8 mouse cellular contexts compared by ENCODE assay signal in the genomic region with DNA sequence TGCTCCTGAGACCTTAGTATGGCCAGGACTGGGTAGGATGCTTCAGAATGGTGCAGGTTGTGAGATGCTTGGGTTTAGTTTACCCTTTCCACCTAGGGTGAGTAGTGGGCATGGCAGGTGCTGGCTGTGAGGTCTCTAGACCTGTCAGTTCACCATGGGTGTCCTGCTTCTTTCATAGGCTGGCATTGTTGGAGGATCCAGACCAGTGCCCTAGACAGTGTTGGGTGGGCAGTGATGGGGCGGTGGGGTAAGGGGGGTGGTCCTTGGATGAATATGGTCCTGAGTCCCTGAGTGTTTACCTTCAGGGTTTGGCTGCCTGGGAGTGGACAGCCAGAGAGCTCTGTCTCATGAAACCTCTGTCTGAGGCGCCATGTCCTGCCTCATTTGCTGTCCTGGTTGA. TPM values are rescaled to one million over a fixed set of nuclear protein-coding genes. Genes with fewer than 3 reads are reported as not detected.
DNase-seq lines count a peak whose midpoint lies in the region; ATAC-seq and TF ChIP-seq lines count a peak whose summit lies in the region.

No protein-coding gene starts in this region.

- TF ChIP-seq EP300 in heart, adult 2 months (IDR thresholded peaks at IDR 0.05; ENCODE audit: insufficient read depth, low read depth, low read length) = no peak
- no peak for TF ChIP-seq EP300 in heart, postnatal 0 days (IDR thresholded peaks at IDR 0.05; ENCODE audit: low read depth)
- TF ChIP-seq EP300 in liver, postnatal 0 days (IDR thresholded peaks at IDR 0.05; ENCODE audit: low read depth) = no peak

- TF ChIP-seq POLR2A in heart, adult 2 months (IDR thresholded peaks at IDR 0.05; ENCODE audit: insufficient read depth, low read depth, low read length) = no peak

- ATAC-seq in heart, postnatal 0 days (ENCODE audit: insufficient read depth, low read depth) = no peak
- ATAC-seq in liver, postnatal 0 days = no peak

- H3K36me3 ChIP-seq in heart, adult 2 months (ENCODE audit: control insufficient read depth, insufficient read depth, low read length) = peaks cover 8% of the 10 kb centered on the region; the same call in 1 of the 2 replicates
- H3K36me3 ChIP-seq in E14TG2a.4 (ENCODE audit: insufficient read depth, low read length) = peaks cover 77% of the 10 kb centered on the region
- H3K36me3 ChIP-seq in heart, postnatal 0 days (replicated peaks; ENCODE audit: control insufficient read depth, insufficient read depth, low read length) = peaks cover 55% of the 10 kb centered on the region
- H3K36me3 ChIP-seq in liver, postnatal 0 days (replicated peaks; ENCODE audit: insufficient read depth, low read length) = peaks cover 62% of the 10 kb centered on the region

- 48% methylated on average over 2 of the region's 2 CpGs for WGBS in heart, adult 2 months
- 56% methylated on average over 2 of the region's 2 CpGs for WGBS in heart, postnatal 0 days
- WGBS in liver, postnatal 0 days (ENCODE audit: insufficient replicate concordance) = 59% methylated on average over 2 of the region's 2 CpGs

- intact Hi-C loops in heart, adult 2 months (cut with DNase I) = loop anchor here (2.0 kb wide), 1 partner anchor 25 kb away; no protein-coding TSS in a partner anchor
- intact Hi-C loops in heart, postnatal 10 days (cut with DNase I) = loop anchor here (5.0 kb wide), 1 partner anchor 284 kb away; the partner anchor contains the start of gene Cbarp
- intact Hi-C loops in left cerebral cortex, postnatal 10 days (cut with DNase I) = no loop called here

- H3K9me3 ChIP-seq in E14TG2a.4 (ENCODE audit: low read length) = no peaks in the 10 kb centered on the region
- no peaks in the 10 kb centered on the region for H3K9me3 ChIP-seq in heart, postnatal 0 days (replicated peaks; ENCODE audit: control insufficient read depth, low read length)
- H3K9me3 ChIP-seq in liver, postnatal 0 days (ENCODE audit: low read length) = no peaks in the 10 kb centered on the region

- no peaks in the 10 kb centered on the region for H3K27me3 ChIP-seq in heart, adult 2 months (ENCODE audit: control insufficient read depth, insufficient read depth, low read length)
- H3K27me3 ChIP-seq in E14TG2a.4 (ENCODE audit: insufficient read depth, low read length) = no peaks in the 10 kb centered on the region
- H3K27me3 ChIP-seq in heart, postnatal 0 days (ENCODE audit: control insufficient read depth, insufficient read depth, low read length) = no peaks in the 10 kb centered on the region
- no peaks in the 10 kb centered on the region for H3K27me3 ChIP-seq in liver, postnatal 0 days (ENCODE audit: insufficient read depth, low read length)

- TF ChIP-seq CTCF in heart, adult 2 months (IDR thresholded peaks at IDR 0.05) = no peak
- TF ChIP-seq CTCF in E14TG2a.4 (conservative IDR thresholded peaks at IDR 0.05; ENCODE audit: low read length) = no peak
- TF ChIP-seq CTCF in heart, postnatal 0 days (IDR thresholded peaks at IDR 0.05; ENCODE audit: low read depth) = no peak
- TF ChIP-seq CTCF in liver, postnatal 0 days (IDR thresholded peaks at IDR 0.05; ENCODE audit: low read depth) = no peak

- H3K79me2 ChIP-seq in heart, adult 2 months (replicated peaks; ENCODE audit: control insufficient read depth, insufficient read depth, low read length) = peaks cover 7% of the 10 kb centered on the region

- H3K27ac ChIP-seq in heart, adult 2 months = peak overlapping the region; percentile 33; the same call in 1 of the 2 replicates
- H3K27ac ChIP-seq in heart, postnatal 0 days (ENCODE audit: low read depth) = peak overlapping the region; percentile 75
- peak overlapping the region; percentile 18; the same call in 1 of the 2 replicates for H3K27ac ChIP-seq in liver, postnatal 0 days (ENCODE audit: low read depth)

- H3K4me3 ChIP-seq in heart, adult 2 months = no peak overlapping the region
- peak overlapping the region; percentile 97 for H3K4me3 ChIP-seq in E14TG2a.4 (replicated peaks; ENCODE audit: low read length)
- peak overlapping the region; percentile 98 for H3K4me3 ChIP-seq in heart, postnatal 0 days (ENCODE audit: low read depth, low read length)
- H3K4me3 ChIP-seq in liver, postnatal 0 days (ENCODE audit: low read depth, low read length) = peak overlapping the region; percentile 81

- no peak for DNase-seq in heart, adult 2 months
- no peak for DNase-seq in heart, postnatal 10 days
- DNase-seq in heart, postnatal 0 days (ENCODE audit: low spot score) = no peak
- no peak for DNase-seq in liver, postnatal 0 days
- DNase-seq in left cerebral cortex, adult 8-10 months (ENCODE audit: low spot score in 2 of 2) = no peak
- DNase-seq in left cerebral cortex, postnatal 10 days (ENCODE audit: extremely low spot score in 1 of 2, low spot score in 2 of 2) = no peak
- DNase-seq in spleen, adult 18-20 months = no peak

- H3K4me1 ChIP-seq in heart, adult 2 months (ENCODE audit: control insufficient read depth, insufficient read depth, low read length) = peaks cover 36% of the 10 kb centered on the region
- peaks cover 73% of the 10 kb centered on the region for H3K4me1 ChIP-seq in E14TG2a.4 (replicated peaks; ENCODE audit: low read depth, low read length)
- H3K4me1 ChIP-seq in heart, postnatal 0 days (ENCODE audit: control insufficient read depth, insufficient read depth) = peaks cover 47% of the 10 kb centered on the region
- H3K4me1 ChIP-seq in liver, postnatal 0 days (ENCODE audit: insufficient read depth) = peaks cover 36% of the 10 kb centered on the region

- peak overlapping the region; percentile 90 for H3K4me2 ChIP-seq in heart, postnatal 0 days (ENCODE audit: low read depth, low read length)
- peak overlapping the region; percentile 88 for H3K4me2 ChIP-seq in liver, postnatal 0 days (ENCODE audit: low read depth, low read length)

- H3K9ac ChIP-seq in heart, adult 2 months (ENCODE audit: low read depth, low read length) = no peak overlapping the region
- H3K9ac ChIP-seq in heart, postnatal 0 days (replicated peaks; ENCODE audit: low read depth, low read length) = no peak overlapping the region
- peak overlapping the region; percentile 98; the same call in 1 of the 2 replicates for H3K9ac ChIP-seq in liver, postnatal 0 days (replicated peaks)

RNA-seq across cellular contexts. Expression of gene Ptbp1, which starts 3.7 kb away (rescaled TPM):
- 10 to 100 TPM; 43.9 to 51.8 TPM for total RNA-seq in heart, adult 2 months (2021)
- 47.5 and 52.6 TPM in 2 replicates for polyA plus RNA-seq in heart, adult 2 months (2012; rRNA removed)
- total RNA-seq in heart, postnatal 10 days (2021) = 100 to 1,000 TPM; 144 to 145 TPM
- total RNA-seq in heart, postnatal 0 days (2014; rRNA removed; ENCODE audit: low replicate concordance) = 186 and 196 TPM in 2 replicates
- polyA plus RNA-seq in heart, postnatal 0 days (2015; fragmentation: Nextera tagmentation; extraction: Ambion mirVana) = 39.8 and 40.4 TPM in 2 replicates
- 55.4 and 59.1 TPM in 2 replicates for polyA plus RNA-seq in liver, postnatal 0 days (2015; fragmentation: Nextera tagmentation; extraction: Ambion mirVana)
- 10 to 100 TPM; 59.3 to 67.3 (median 63.6) TPM for total RNA-seq in left cerebral cortex, adult 8-10 months (2022)
- total RNA-seq in left cerebral cortex, postnatal 10 days (2021) = 10 to 100 TPM; 58.2 to 62.2 TPM

RNA-seq across cellular contexts. Expression of gene Prtn3, which starts 16.4 kb away (rescaled TPM):
- total RNA-seq in heart, adult 2 months (2021) = 1 to 10 TPM in 1 of 2 experiments, under 1 TPM in 1; 0.55 to 1.2 TPM
- 0.84 TPM in 1 of 2 replicates, not detected in the other for polyA plus RNA-seq in heart, adult 2 months (2012; rRNA removed)
- under 1 TPM in 1 of 2 experiments, not detected in 1; 0.55 TPM for total RNA-seq in heart, postnatal 10 days (2021)
- total RNA-seq in heart, postnatal 0 days (2014; rRNA removed; ENCODE audit: low replicate concordance) = not detected in 2 replicates
- 0.70 and 0.74 TPM in 2 replicates for polyA plus RNA-seq in heart, postnatal 0 days (2015; fragmentation: Nextera tagmentation; extraction: Ambion mirVana)
- polyA plus RNA-seq in liver, postnatal 0 days (2015; fragmentation: Nextera tagmentation; extraction: Ambion mirVana) = 123 and 127 TPM in 2 replicates
- total RNA-seq in left cerebral cortex, adult 8-10 months (2022) = 1 to 10 TPM; 2.4 to 3.2 (median 2.7) TPM
- 1 to 10 TPM; 4.5 to 5.2 TPM for total RNA-seq in left cerebral cortex, postnatal 10 days (2021)

RNA-seq across cellular contexts. Expression of gene Plppr3, which starts 16.5 kb away (rescaled TPM):
- total RNA-seq in heart, adult 2 months (2021) = under 1 TPM; 0.20 to 0.31 TPM
- 0.50 and 0.80 TPM in 2 replicates for polyA plus RNA-seq in heart, adult 2 months (2012; rRNA removed)
- under 1 TPM; 0.53 to 0.89 TPM for total RNA-seq in heart, postnatal 10 days (2021)
- total RNA-seq in heart, postnatal 0 days (2014; rRNA removed; ENCODE audit: low replicate concordance) = 3.2 and 5.9 TPM in 2 replicates
- 2.5 and 3.0 TPM in 2 replicates for polyA plus RNA-seq in heart, postnatal 0 days (2015; fragmentation: Nextera tagmentation; extraction: Ambion mirVana)
- polyA plus RNA-seq in liver, postnatal 0 days (2015; fragmentation: Nextera tagmentation; extraction: Ambion mirVana) = 2.9 and 4.9 TPM in 2 replicates
- total RNA-seq in left cerebral cortex, adult 8-10 months (2022) = 10 to 100 TPM; 49.7 to 56.0 (median 52.7) TPM
- total RNA-seq in left cerebral cortex, postnatal 10 days (2021) = 100 to 1,000 TPM; 135 to 142 TPM

RNA-seq across cellular contexts. Expression of gene Elane, which starts 28.2 kb away (rescaled TPM):
- total RNA-seq in heart, adult 2 months (2021) = not detected
- 0.23 TPM in 1 of 2 replicates, not detected in the other for polyA plus RNA-seq in heart, adult 2 months (2012; rRNA removed)
- total RNA-seq in heart, postnatal 10 days (2021) = not detected
- total RNA-seq in heart, postnatal 0 days (2014; rRNA removed; ENCODE audit: low replicate concordance) = not detected in 2 replicates
- not detected in 2 replicates for polyA plus RNA-seq in heart, postnatal 0 days (2015; fragmentation: Nextera tagmentation; extraction: Ambion mirVana)
- polyA plus RNA-seq in liver, postnatal 0 days (2015; fragmentation: Nextera tagmentation; extraction: Ambion mirVana) = 180 and 207 TPM in 2 replicates
- not detected for total RNA-seq in left cerebral cortex, adult 8-10 months (2022)
- total RNA-seq in left cerebral cortex, postnatal 10 days (2021) = not detected

RNA-seq across cellular contexts. Expression of gene Cfd, which starts 32.8 kb away (rescaled TPM):
- total RNA-seq in heart, adult 2 months (2021) = 10 to 100 TPM; 22.9 to 98.7 TPM
- 85.9 and 490 TPM in 2 replicates for polyA plus RNA-seq in heart, adult 2 months (2012; rRNA removed)
- total RNA-seq in heart, postnatal 10 days (2021) = 10 to 100 TPM in 1 of 2 experiments, 1 to 10 TPM in 1; 3.2 to 12.0 TPM
- 0.19 TPM in 1 of 2 replicates, not detected in the other for total RNA-seq in heart, postnatal 0 days (2014; rRNA removed; ENCODE audit: low replicate concordance)
- polyA plus RNA-seq in heart, postnatal 0 days (2015; fragmentation: Nextera tagmentation; extraction: Ambion mirVana) = 0.22 TPM in 1 of 2 replicates, not detected in the other
- not detected in 2 replicates for polyA plus RNA-seq in liver, postnatal 0 days (2015; fragmentation: Nextera tagmentation; extraction: Ambion mirVana)
- not detected for total RNA-seq in left cerebral cortex, adult 8-10 months (2022)
- total RNA-seq in left cerebral cortex, postnatal 10 days (2021) = not detected

Comparison
In these comparisons a context has a peak if more than half of its experiments do, and no peak if none do; other contexts are left out.
1. H3K27ac ChIP-seq: peak in every context shown above with its lines; median percentile 75 in heart, postnatal 0 days; 33 in heart, adult 2 months; 18 in liver, postnatal 0 days.